Mouse (Mus musculus) cerebellum, postnatal 25 days (tissue): Measurements from ENCODE around the gene Ndufa10.

Source experiments
- DNase-seq, 2 experiments: peaks; one replicate each; pipeline ENCODE4 v3.0.0; 2021; ENCODE audit warnings: mixed read lengths in 2 of 2

Gene Ndufa10

GRCm38 (mm10) chr1:92430991-92431390, 42.7 kb downstream of the Ndufa10 start:
- no peak for DNase-seq

GRCm38 (mm10) chr1:92424714-92425113, 48.9 kb downstream of the Ndufa10 start:
- DNase-seq = no peak

- no peak for DNase-seq
These were observed 68.5 kb downstream of the Ndufa10 start for GRCm38 (mm10) chr1:92405131-92405530.

- no peak for DNase-seq
These were observed 73.1 kb downstream of the Ndufa10 start for GRCm38 (mm10) chr1:92400556-92400955.

GRCm38 (mm10) chr1:92398601-92399000, 75.1 kb downstream of the Ndufa10 start:
- no peak for DNase-seq

- peak in 1 of 2 experiments; percentile 15 for DNase-seq
These were observed 76.1 kb downstream of the Ndufa10 start for GRCm38 (mm10) chr1:92397511-92398051.

GRCm38 (mm10) chr1:92394279-92394678, 79.4 kb downstream of the Ndufa10 start:
- DNase-seq = no peak

GRCm38 (mm10) chr1:92393166-92393565, 80.5 kb downstream of the Ndufa10 start:
- DNase-seq = no peak
